ENCODE assay signal across 31 mouse cellular contexts in genomic region chr8:121361166-121361565, GRCm38 (mm10).
DNase-seq lines count a peak whose midpoint lies in the region; ATAC-seq lines count a peak whose summit lies in the region.
"Had no signal": no experiment of that assay in that cellular context is flagged by ENCODE, and none has a peak within 500 bp of the region (broad histone marks: within the 10 kb centered on the region; RNA-seq: fewer than 3 reads in every experiment).

No protein-coding gene starts in this region.

- no peak overlapping the region for H3K9ac ChIP-seq in hindbrain, embryonic 13.5 days
- no peak overlapping the region for H3K9ac ChIP-seq in midbrain, embryonic 14.5 days (replicated peaks; ENCODE audit: low read length)
- H3K9ac ChIP-seq: embryonic facial prominence, embryonic 12.5 days; embryonic facial prominence, embryonic 15.5 days; forebrain, embryonic 12.5 days; heart, embryonic 12.5 days; heart, embryonic 15.5 days; hindbrain, embryonic 12.5 days; intestine, embryonic 15.5 days had no signal

- WGBS in hindbrain, embryonic 10.5 days: 60% methylated on average over 8 of the region's 8 CpGs
- WGBS in hindbrain, embryonic 13.5 days: 68% methylated on average over 8 of the region's 8 CpGs
- 76% methylated on average over 8 of the region's 8 CpGs for WGBS in midbrain, embryonic 10.5 days
- WGBS in midbrain, embryonic 14.5 days: 80% methylated on average over 8 of the region's 8 CpGs

- peak; percentile 41 for DNase-seq in embryo, embryonic 11 days
- no peak for DNase-seq in embryo, embryonic 10.5 days (ENCODE audit: low spot score)
- DNase-seq in hindbrain, embryonic 10.5 days (ENCODE audit: low spot score): no peak
- no peak for DNase-seq in midbrain, embryonic 10.5 days (ENCODE audit: low spot score)
- no peak for DNase-seq in midbrain, embryonic 14.5 days
- no peak for DNase-seq in T-cell, adult 2 months (ENCODE audit: low spot score)
- DNase-seq: adrenal gland, adult 2 months; adrenal gland, postnatal 14 days; B cell, adult 2 months; cerebellum, adult 11 months; cerebellum, adult 2 months; cerebellum, adult 9-11 months; cerebellum, postnatal 25 days; gastrocnemius, postnatal 14 days; heart, adult 11 months; heart, postnatal 14 days; heart, postnatal 4 days; kidney, adult 11 months had no signal

- no peak overlapping the region for H3K4me3 ChIP-seq in hindbrain, embryonic 10.5 days
- H3K4me3 ChIP-seq in hindbrain, embryonic 13.5 days: no peak overlapping the region
- no peak overlapping the region for H3K4me3 ChIP-seq in midbrain, embryonic 10.5 days
- no peak overlapping the region for H3K4me3 ChIP-seq in midbrain, embryonic 14.5 days (replicated peaks; ENCODE audit: low read depth, low read length)
- H3K4me3 ChIP-seq: embryonic facial prominence, embryonic 12.5 days; embryonic facial prominence, embryonic 15.5 days; forebrain, embryonic 12.5 days; heart, embryonic 12.5 days; heart, embryonic 15.5 days; hindbrain, embryonic 12.5 days; intestine, embryonic 15.5 days had no signal

- H3K27me3 ChIP-seq in hindbrain, embryonic 10.5 days (ENCODE audit: insufficient read depth, poor library complexity, severe bottlenecking): peaks cover 29% of the 10 kb centered on the region
- peaks cover 20% of the 10 kb centered on the region; the same call in 1 of the 2 replicates for H3K27me3 ChIP-seq in hindbrain, embryonic 13.5 days
- peaks cover 51% of the 10 kb centered on the region for H3K27me3 ChIP-seq in midbrain, embryonic 10.5 days (ENCODE audit: low read depth, poor library complexity, severe bottlenecking)
- H3K27me3 ChIP-seq in midbrain, embryonic 14.5 days (ENCODE audit: control insufficient read depth, insufficient read depth, low read length): no peaks in the 10 kb centered on the region
- H3K27me3 ChIP-seq: CH12.LX; hindbrain, embryonic 12.5 days; Patski had no signal

- ATAC-seq in hindbrain, embryonic 13.5 days (ENCODE audit: low FRiP score): no peak
- no peak for ATAC-seq in midbrain, embryonic 14.5 days (ENCODE audit: low FRiP score, low TSS enrichment)
- ATAC-seq: forebrain, embryonic 16.5 days; hindbrain, embryonic 16.5 days; intestine, embryonic 15.5 days; Patski had no signal

- no peaks in the 10 kb centered on the region for H3K9me3 ChIP-seq in hindbrain, embryonic 10.5 days
- no peaks in the 10 kb centered on the region for H3K9me3 ChIP-seq in hindbrain, embryonic 13.5 days
- H3K9me3 ChIP-seq in midbrain, embryonic 10.5 days (replicated peaks): 0 out of 2 replicates have a peak, but pooled peaks cover 3% of the 10 kb centered on the region
- no peaks in the 10 kb centered on the region for H3K9me3 ChIP-seq in midbrain, embryonic 14.5 days (ENCODE audit: control insufficient read depth, low read length)
- H3K9me3 ChIP-seq: embryonic facial prominence, embryonic 15.5 days; heart, embryonic 15.5 days; intestine, embryonic 15.5 days had no signal

- H3K4me2 ChIP-seq in hindbrain, embryonic 13.5 days: no peak overlapping the region
- H3K4me2 ChIP-seq in midbrain, embryonic 14.5 days (ENCODE audit: low read length): no peak overlapping the region
- H3K4me2 ChIP-seq: embryonic facial prominence, embryonic 12.5 days; embryonic facial prominence, embryonic 15.5 days; forebrain, embryonic 12.5 days; heart, embryonic 12.5 days; heart, embryonic 15.5 days; hindbrain, embryonic 12.5 days; intestine, embryonic 15.5 days had no signal

- H3K27ac ChIP-seq in hindbrain, embryonic 10.5 days: peak overlapping the region; percentile 66; the same call in 1 of the 2 replicates
- H3K27ac ChIP-seq in hindbrain, embryonic 13.5 days: no peak overlapping the region
- peak overlapping the region; percentile 55; the same call in 1 of the 2 replicates for H3K27ac ChIP-seq in midbrain, embryonic 10.5 days (replicated peaks)
- no peak overlapping the region for H3K27ac ChIP-seq in midbrain, embryonic 14.5 days (replicated peaks; ENCODE audit: low read depth, low read length)
- H3K27ac ChIP-seq: embryonic facial prominence, embryonic 12.5 days; embryonic facial prominence, embryonic 15.5 days; forebrain, embryonic 12.5 days; heart, embryonic 15.5 days; hindbrain, embryonic 12.5 days; intestine, embryonic 15.5 days had no signal

- H3K36me3 ChIP-seq in hindbrain, embryonic 10.5 days: no peaks in the 10 kb centered on the region
- no peaks in the 10 kb centered on the region for H3K36me3 ChIP-seq in hindbrain, embryonic 13.5 days
- H3K36me3 ChIP-seq in midbrain, embryonic 10.5 days: no peaks in the 10 kb centered on the region
- H3K36me3 ChIP-seq in midbrain, embryonic 14.5 days (ENCODE audit: control insufficient read depth, insufficient read depth, low read length): no peaks in the 10 kb centered on the region
- H3K36me3 ChIP-seq: embryonic facial prominence, embryonic 12.5 days; embryonic facial prominence, embryonic 15.5 days; forebrain, embryonic 12.5 days; G1E; heart, embryonic 12.5 days; heart, embryonic 15.5 days; hindbrain, embryonic 12.5 days; intestine, embryonic 15.5 days had no signal

- H3K4me1 ChIP-seq in hindbrain, embryonic 10.5 days (replicated peaks): peaks cover 35% of the 10 kb centered on the region
- peaks cover 20% of the 10 kb centered on the region for H3K4me1 ChIP-seq in hindbrain, embryonic 13.5 days (replicated peaks)
- H3K4me1 ChIP-seq in midbrain, embryonic 10.5 days: peaks cover 33% of the 10 kb centered on the region
- H3K4me1 ChIP-seq in midbrain, embryonic 14.5 days (ENCODE audit: control insufficient read depth, insufficient read depth, low read length): no peaks in the 10 kb centered on the region

Comparison
In these comparisons a context has a peak if more than half of its experiments do, and no peak if none do; other contexts are left out.
1. H3K27ac ChIP-seq: peak in hindbrain, embryonic 10.5 days (single experiment) and midbrain, embryonic 10.5 days (single experiment); none in hindbrain, embryonic 13.5 days (single experiment) and midbrain, embryonic 14.5 days (single experiment).